Mouse (Mus musculus) heart, adult 2 months (tissue): ENCODE measurements around the gene Lhx4.

Experiments used
- CTCF ChIP-seq: fragments of 200-600 bp; IDR thresholded peaks from 2 replicates; pipeline ENCODE4 v1.8.1; 2022; ENCODE audit warnings: antibody characterized with exemption, mild to moderate bottlenecking, moderate library complexity
- EP300 ChIP-seq: fragments of 200-500 bp; IDR thresholded peaks from 2 replicates; pipeline ENCODE4 v1.6.1; 2011; ENCODE audit warnings: low read depth, low read length, control low read depth; ENCODE audit not compliant: insufficient read depth

DNA sequence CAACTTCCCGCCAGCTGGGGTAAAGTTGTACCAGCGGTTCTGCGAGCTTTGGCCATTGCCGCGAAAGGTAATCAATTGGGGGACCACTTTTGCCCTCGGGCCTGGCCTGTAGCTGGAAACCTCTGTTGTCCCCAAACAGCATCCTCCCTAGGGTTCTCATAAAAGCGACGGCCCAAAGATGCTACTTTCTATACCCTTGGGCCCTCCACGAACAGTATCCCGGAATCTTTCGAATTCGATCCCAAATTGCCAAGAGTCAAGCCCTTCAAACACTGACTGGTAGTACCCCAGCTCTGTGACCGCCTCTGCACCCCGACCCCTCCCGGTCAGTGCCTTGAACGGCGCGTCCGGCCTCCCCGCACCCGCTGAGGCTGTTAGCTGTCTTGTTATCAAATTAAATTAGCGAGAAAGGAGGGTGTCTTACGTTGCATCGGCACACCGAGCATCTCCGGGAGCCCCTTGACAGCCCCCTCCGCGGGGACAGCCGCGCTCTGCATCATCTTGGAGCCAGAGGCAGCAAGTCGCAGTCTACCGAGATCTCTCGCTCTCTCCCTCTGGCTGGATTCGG is 10.0 kb downstream of the Lhx4 start:
- TF ChIP-seq CTCF, result no peak
- no peak for TF ChIP-seq EP300
